Mouse (Mus musculus): Measurements from ENCODE around the gene Acot4.
"Not testable (repeated sequence)": the region's sequence is repeated elsewhere in the genome, so short reads cannot be mapped to it uniquely, and the experiment has no call there.

Acot4 gene

GRCm38 (mm10) chr12:84038241-84038640 is at the start of gene Acot4:
Gene Acot4, plus strand, starts transcription at chr12:84038379.
- DNase-seq (ENCODE audit: low read depth, low spot score) = not testable (repeated sequence)

- no peak for DNase-seq (ENCODE audit: low read depth, low spot score)
Observed at GRCm38 (mm10) chr12:83988483-83988882, 49.7 kb upstream of the Acot4 start.

DNA sequence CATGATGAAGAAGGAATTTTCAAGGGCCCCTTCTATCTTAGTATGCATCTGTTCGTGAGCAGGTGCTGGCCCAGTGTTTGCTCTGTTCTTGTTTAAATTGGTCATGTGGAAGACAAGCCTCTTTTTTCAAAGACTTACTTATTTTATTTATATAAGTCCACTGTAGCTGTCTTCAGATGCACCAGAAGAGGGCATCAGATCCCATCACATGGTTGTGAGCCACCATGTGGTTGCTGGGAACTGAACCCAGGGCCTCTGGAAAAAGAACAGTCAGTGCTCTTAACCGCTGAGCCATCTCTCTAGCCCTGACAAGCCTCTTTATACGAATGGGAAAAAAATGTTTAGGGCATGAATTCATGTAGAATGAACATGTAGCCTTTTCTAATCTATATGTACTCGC is 48.8 kb upstream of the Acot4 start:
- DNase-seq (ENCODE audit: low read depth, low spot score) = no peak

DNA sequence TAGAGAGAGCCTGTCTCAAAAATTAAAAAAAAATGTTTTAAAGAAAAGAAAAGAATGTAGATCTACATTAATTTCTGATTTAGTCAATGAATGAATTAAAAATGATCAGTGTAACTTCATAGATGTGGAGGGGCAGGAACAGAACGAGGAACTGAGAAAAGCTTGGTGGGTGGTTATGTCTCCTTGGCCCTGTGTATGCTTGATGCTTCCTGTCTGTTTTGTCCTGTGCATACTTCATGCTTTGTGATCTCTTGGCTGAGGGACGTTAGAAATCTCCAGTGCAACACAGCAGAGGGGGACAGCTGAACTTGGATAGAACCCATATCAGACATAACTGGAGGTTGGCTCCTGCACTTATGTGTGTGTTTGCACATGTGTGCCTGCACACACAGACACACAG is 41.0 kb upstream of the Acot4 start:
- DNase-seq (ENCODE audit: low read depth, low spot score) = no peak

DNA sequence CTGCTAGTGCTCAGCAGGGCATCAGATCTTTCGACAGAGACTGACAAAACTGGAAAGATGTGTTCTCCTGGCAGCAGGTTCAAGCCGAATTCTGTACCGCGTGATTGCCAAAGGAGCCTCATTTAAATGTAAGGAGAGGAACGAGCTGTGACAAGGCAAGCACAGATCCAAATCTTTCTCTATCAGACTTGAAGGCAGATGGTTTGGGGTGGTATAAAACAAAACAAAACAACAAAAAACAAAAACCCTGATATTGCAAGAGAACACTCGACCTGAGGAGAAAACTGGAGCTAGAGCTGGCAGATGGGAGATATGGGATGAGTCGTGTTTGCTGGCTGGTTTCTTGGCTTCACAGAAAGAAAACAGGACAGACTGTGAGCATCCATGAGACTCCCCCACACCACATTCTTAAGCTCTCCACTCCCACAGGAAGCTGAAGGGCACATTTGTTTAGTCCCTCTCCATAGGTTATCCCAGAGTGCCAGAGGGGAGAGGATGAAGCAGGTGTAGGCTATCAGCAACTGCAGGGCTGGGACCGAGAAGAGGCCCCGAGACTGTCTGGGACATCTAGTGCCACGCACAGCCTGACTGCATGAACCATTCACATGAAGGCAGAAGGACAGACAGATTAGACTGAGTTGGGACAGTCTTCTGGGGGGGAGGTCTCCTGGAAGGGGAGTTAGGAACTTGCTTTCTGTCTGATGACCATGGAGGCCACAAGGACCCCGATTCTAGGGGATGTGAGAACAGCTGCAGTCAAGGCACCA is 39.7 kb upstream of the Acot4 start:
- DNase-seq (ENCODE audit: low read depth, low spot score) = no peak

- DNase-seq (ENCODE audit: low read depth, low spot score) = not testable (repeated sequence)
Observed at GRCm38 (mm10) chr12:83999237-83999636, 38.9 kb upstream of the Acot4 start.

- DNase-seq (ENCODE audit: low read depth, low spot score) = no peak
Observed at GRCm38 (mm10) chr12:84000418-84000817, 37.8 kb upstream of the Acot4 start.

- no peak for DNase-seq (ENCODE audit: low read depth, low spot score)
Observed at GRCm38 (mm10) chr12:84003866-84004265, 34.3 kb upstream of the Acot4 start.

DNA sequence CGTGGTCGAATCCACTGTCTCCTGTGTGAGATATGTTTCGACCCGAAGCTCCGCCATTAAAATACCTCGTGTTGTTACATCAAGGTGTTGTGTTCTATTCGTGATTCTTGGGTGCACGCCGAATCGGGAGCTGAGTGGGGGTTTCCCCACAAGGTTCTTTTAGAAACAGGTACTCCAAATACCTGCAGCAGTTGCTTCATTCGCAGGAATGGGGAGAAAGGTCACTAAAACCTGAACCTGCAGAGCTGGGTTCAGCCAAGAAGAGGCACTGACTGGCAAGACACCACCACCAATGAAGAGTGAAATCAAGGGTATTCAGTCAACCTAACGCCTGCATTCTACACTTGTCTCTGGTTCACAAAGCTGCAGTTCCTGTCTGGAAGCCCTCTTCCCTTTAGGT is 29.9 kb upstream of the Acot4 start:
- DNase-seq (ENCODE audit: low read depth, low spot score) = no peak

DNA sequence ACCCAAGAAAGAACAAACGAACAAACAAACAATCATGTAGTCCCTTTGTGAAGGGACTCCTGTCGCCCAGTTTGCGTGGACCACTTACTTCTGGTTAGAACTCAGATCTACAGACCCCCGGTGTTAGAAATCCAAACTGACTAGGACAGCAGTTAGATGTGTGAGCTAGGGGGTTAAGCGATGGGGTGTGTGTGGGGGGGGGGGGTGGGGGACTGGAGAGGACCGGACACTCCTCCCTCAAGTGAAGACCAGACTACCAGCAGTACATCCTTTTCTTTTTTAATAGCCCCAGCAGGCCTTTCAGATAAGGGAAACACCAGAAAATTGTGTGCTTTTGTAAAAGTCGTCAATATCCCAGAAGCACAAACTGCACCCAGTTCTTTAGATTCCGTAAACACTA is 29.4 kb upstream of the Acot4 start:
- no peak for DNase-seq (ENCODE audit: low read depth, low spot score)

DNA sequence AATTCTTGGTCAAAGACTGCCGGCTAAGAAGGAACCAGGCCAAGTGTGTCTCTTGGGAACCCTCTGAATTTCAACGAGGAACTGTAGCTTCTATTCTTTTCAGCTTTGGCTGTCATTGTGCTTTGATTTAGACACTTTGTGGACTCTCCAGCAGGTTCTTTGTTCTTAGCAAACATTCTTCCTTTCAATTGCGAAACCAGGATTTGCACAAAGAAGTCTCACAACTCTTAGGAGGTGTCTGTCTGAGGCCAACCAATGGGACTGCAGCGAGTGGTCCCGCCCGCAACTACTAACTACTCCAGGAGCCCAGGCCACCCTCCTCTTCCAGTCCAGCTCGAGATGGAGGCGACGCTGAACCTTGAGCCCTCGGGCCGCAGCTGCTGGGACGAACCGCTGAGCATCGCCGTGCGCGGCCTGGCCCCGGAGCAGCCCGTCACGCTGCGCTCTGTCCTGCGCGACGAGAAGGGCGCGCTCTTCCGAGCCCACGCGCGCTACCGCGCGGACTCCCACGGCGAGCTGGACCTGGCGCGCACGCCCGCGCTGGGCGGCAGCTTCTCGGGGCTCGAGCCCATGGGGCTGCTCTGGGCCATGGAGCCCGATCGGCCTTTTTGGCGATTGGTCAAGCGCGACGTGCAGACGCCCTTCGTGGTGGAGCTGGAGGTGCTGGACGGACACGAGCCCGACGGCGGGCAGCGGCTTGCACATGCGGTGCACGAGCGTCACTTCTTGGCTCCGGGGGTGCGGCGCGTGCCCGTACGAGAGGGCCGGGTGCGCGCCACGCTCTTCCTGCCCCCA is 28.8 kb upstream of the Acot4 start, which contains the start of gene Acot1:
Gene Acot1 (plus strand): TSS at position 320 of the 795 bp plus-strand sequence.
- not testable (repeated sequence) for DNase-seq (ENCODE audit: low read depth, low spot score)

- DNase-seq (ENCODE audit: low read depth, low spot score) = no peak
Observed at GRCm38 (mm10) chr12:84010201-84010600, 28.0 kb upstream of the Acot4 start.

- no peak for DNase-seq (ENCODE audit: low read depth, low spot score)
Observed at GRCm38 (mm10) chr12:84011251-84012040, 26.7 kb upstream of the Acot4 start.

- no peak for DNase-seq (ENCODE audit: low read depth, low spot score)
Observed at GRCm38 (mm10) chr12:84013130-84013529, 25.0 kb upstream of the Acot4 start.

GRCm38 (mm10) chr12:84013701-84014100 is 24.5 kb upstream of the Acot4 start:
- DNase-seq (ENCODE audit: low read depth, low spot score) = no peak

DNA sequence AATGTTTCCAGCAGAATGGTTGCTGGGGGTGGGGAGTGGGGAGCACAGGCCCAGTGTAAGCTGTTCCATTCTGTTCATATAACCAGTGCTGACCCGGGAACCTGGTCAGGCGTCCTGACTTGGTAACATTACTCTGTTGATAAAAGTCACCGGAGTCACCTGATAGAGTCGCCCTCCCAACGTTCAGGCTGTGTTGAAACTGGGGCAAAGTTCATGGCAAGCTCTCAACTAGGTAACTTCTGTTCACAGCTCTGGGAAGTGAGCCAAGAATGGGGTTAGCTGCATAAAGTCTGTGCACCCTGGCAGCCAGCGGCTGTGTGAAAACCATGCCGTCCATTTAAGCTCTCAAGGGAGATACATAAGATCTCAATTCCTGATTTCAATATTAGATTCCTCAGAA is 17.7 kb upstream of the Acot4 start:
- DNase-seq (ENCODE audit: low read depth, low spot score) = not testable (repeated sequence)

GRCm38 (mm10) chr12:84022266-84022665 is 15.9 kb upstream of the Acot4 start:
- DNase-seq (ENCODE audit: low read depth, low spot score) = not testable (repeated sequence)

- DNase-seq (ENCODE audit: low read depth, low spot score) = no peak
Observed at GRCm38 (mm10) chr12:84023052-84023745, 15.0 kb upstream of the Acot4 start.

DNA sequence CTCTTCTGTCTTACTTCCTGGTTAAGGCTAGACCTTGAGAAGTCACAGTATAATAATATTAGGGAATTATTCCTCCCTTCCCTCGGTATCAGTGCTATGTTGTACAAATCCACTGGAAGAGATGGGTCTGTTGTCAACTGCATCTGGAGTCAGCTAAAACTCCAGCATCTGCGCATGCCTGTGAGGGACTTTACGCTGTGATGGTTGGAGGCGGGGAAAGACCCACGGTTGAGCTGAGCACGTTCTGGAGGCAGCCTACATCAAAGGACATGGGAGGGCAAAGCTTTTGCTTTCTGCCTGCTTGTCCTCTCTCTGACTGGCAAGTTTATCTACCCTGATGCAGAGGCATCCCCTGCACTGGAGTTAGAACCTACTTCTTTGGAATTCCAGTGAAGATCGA is 12.3 kb upstream of the Acot4 start:
- DNase-seq (ENCODE audit: low read depth, low spot score) = no peak

DNA sequence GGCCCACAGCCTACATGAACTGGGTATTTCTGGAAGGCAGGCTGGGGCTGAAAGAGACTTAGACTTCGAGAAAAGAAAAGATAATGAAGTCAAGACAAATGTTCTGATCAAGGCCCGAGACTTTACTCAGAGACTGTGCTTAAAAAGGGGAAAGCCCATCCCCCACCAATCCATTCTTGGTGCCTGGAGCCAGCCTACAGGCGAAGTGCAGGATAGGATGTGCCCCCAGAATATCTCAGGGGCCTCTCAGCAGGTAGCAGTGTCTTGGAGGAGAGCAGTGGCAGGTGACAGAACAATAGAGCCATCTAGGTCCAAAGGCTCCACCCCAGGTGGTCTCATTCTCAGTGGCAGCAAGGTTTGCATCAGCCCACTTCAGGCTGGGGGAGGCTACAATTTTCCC is 9.9 kb upstream of the Acot4 start:
- DNase-seq (ENCODE audit: low read depth, low spot score) = not testable (repeated sequence)

- not testable (repeated sequence) for DNase-seq (ENCODE audit: low read depth, low spot score)
Observed at GRCm38 (mm10) chr12:84029043-84029442, 9.1 kb upstream of the Acot4 start.

Measured in retina, adult 2 months (tissue).